Mouse (Mus musculus): ENCODE data around the gene Dtx1. TPM values are rescaled to one million over a fixed set of nuclear protein-coding genes. Genes with fewer than 3 reads are reported as not detected.

The Dtx1 gene
- polyA plus RNA-seq (2015; fragmentation: Nextera tagmentation; extraction: Ambion mirVana): 0.23 and 0.25 TPM in 2 replicates

- ATAC-seq (no peak), DNase-seq (no peak)
- H3K9ac ChIP-seq (replicated peaks): no peak within 1 kb of the TSS
- H3K4me3 ChIP-seq (ENCODE audit: low read depth, low read length): peak within 1 kb of the TSS; percentile 26
- H3K27me3 ChIP-seq (ENCODE audit: insufficient read depth, low read length): peaks cover 75% of the 10 kb centered on the region
- 38% methylated on average over 3 of the region's 3 CpGs for WGBS (ENCODE audit: insufficient replicate concordance)
- H3K4me1 ChIP-seq (ENCODE audit: insufficient read depth): no peaks in the 10 kb centered on the region
- H3K27ac ChIP-seq (ENCODE audit: low read depth): no peak within 1 kb of the TSS
- no peaks in the 10 kb centered on the region for H3K36me3 ChIP-seq (replicated peaks; ENCODE audit: insufficient read depth, low read length)
- peak within 1 kb of the TSS; percentile 33; the same call in 1 of the 2 replicates for H3K4me2 ChIP-seq (ENCODE audit: low read depth, low read length)
- TF ChIP-seq CTCF (IDR thresholded peaks at IDR 0.05; ENCODE audit: low read depth) (no peak), EP300 (IDR thresholded peaks at IDR 0.05; ENCODE audit: low read depth) (no peak)
- no peaks in the 10 kb centered on the region for H3K9me3 ChIP-seq (ENCODE audit: low read length)
Observed at GRCm38 (mm10) chr5:120711827-120712226, at the start of gene Dtx1. Gene Dtx1 (minus strand): TSS chr5:120711927.

GRCm38 (mm10) chr5:120754215-120754614 is 42.5 kb upstream of the Dtx1 start:
- Histone ChIP-seq H3K4me1 (ENCODE audit: insufficient read depth) (no peaks in the 10 kb centered on the region), H3K27me3 (ENCODE audit: insufficient read depth, low read length) (no peaks in the 10 kb centered on the region), H3K9ac (replicated peaks) (no peak overlapping the region), H3K4me3 (ENCODE audit: low read depth, low read length) (no peak overlapping the region), H3K9me3 (ENCODE audit: low read length) (no peaks in the 10 kb centered on the region), H3K27ac (ENCODE audit: low read depth) (no peak overlapping the region), H3K36me3 (replicated peaks; ENCODE audit: insufficient read depth, low read length) (no peaks in the 10 kb centered on the region), H3K4me2 (ENCODE audit: low read depth, low read length) (no peak overlapping the region)
- no peak for TF ChIP-seq CTCF (IDR thresholded peaks at IDR 0.05; ENCODE audit: low read depth)
- no peak for TF ChIP-seq EP300 (IDR thresholded peaks at IDR 0.05; ENCODE audit: low read depth)
- DNase-seq: no peak
- ATAC-seq: no peak
- 59% methylated on average over 4 of the region's 4 CpGs for WGBS (ENCODE audit: insufficient replicate concordance)

DNA sequence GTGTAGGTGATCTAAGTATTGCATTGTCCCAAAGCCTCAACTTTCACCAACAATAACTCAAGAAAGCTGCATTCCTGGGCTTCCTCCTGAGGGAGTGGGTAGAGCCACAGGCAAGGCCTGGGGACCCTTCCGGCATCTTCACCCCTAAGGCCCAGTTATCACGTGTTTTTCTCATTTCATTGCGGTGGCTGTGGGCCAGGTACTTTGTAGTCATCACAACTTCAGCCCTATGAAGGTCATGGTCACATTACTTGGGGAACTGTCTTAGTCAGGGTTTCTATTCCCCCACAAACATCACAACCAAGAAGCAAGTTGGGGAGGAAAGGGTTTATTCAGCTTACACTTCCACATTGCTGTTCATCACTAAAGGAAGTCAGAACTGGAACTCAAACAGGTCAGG is 41.1 kb upstream of the Dtx1 start:
- Histone ChIP-seq H3K4me1 (ENCODE audit: insufficient read depth) (no peaks in the 10 kb centered on the region), H3K9me3 (ENCODE audit: low read length) (no peaks in the 10 kb centered on the region), H3K9ac (replicated peaks) (no peak overlapping the region), H3K36me3 (replicated peaks; ENCODE audit: insufficient read depth, low read length) (no peaks in the 10 kb centered on the region), H3K27ac (ENCODE audit: low read depth) (no peak overlapping the region), H3K4me3 (ENCODE audit: low read depth, low read length) (no peak overlapping the region), H3K27me3 (ENCODE audit: insufficient read depth, low read length) (no peaks in the 10 kb centered on the region), H3K4me2 (ENCODE audit: low read depth, low read length) (no peak overlapping the region)
- ATAC-seq (no peak), DNase-seq (no peak)
- WGBS (ENCODE audit: insufficient replicate concordance): 75% methylated on average over 3 of the region's 3 CpGs
- TF ChIP-seq CTCF (IDR thresholded peaks at IDR 0.05; ENCODE audit: low read depth) (no peak), EP300 (IDR thresholded peaks at IDR 0.05; ENCODE audit: low read depth) (no peak)

DNA sequence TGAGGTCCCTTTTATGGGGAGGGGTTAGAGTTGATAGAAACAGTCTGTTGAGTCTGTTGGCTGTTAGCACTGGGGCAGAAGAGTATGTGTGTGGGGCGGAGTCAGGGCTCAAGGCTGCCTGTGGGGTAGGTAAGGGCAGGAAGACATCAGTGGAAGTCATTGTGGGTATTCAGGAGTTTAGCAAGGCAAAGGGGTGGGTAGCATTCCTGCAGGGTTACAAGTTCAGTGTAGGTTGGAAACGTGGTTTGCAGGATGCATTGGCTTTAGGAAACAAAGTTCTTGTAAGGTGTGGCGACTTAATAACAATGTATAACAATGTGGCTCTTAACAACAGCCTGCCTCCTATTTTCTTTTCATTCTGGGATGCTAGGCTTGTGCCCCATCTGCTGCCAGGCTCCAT is 39.5 kb upstream of the Dtx1 start:
- no peaks in the 10 kb centered on the region for H3K9me3 ChIP-seq (ENCODE audit: low read length)
- DNase-seq: no peak
- 74% methylated on average over 3 of the region's 3 CpGs for WGBS (ENCODE audit: insufficient replicate concordance)
- no peak overlapping the region for H3K4me3 ChIP-seq (ENCODE audit: low read depth, low read length)
- no peak for TF ChIP-seq EP300 (IDR thresholded peaks at IDR 0.05; ENCODE audit: low read depth)
- TF ChIP-seq CTCF (IDR thresholded peaks at IDR 0.05; ENCODE audit: low read depth): no peak
- no peak overlapping the region for H3K9ac ChIP-seq (replicated peaks)
- H3K4me2 ChIP-seq (ENCODE audit: low read depth, low read length): no peak overlapping the region
- no peak overlapping the region for H3K27ac ChIP-seq (ENCODE audit: low read depth)
- H3K4me1 ChIP-seq (ENCODE audit: insufficient read depth): no peaks in the 10 kb centered on the region
- H3K27me3 ChIP-seq (ENCODE audit: insufficient read depth, low read length): no peaks in the 10 kb centered on the region
- no peaks in the 10 kb centered on the region for H3K36me3 ChIP-seq (replicated peaks; ENCODE audit: insufficient read depth, low read length)
- ATAC-seq: no peak

GRCm38 (mm10) chr5:120749688-120750087 is 38.0 kb upstream of the Dtx1 start, which contains the start of gene Oas2:
Gene Oas2 (minus strand): TSS chr5:120749853.
- peak within 1 kb of the TSS; percentile 53 for H3K4me2 ChIP-seq (ENCODE audit: low read depth, low read length)
- WGBS (ENCODE audit: insufficient replicate concordance): 31% methylated on average over 5 of the region's 5 CpGs

DNA sequence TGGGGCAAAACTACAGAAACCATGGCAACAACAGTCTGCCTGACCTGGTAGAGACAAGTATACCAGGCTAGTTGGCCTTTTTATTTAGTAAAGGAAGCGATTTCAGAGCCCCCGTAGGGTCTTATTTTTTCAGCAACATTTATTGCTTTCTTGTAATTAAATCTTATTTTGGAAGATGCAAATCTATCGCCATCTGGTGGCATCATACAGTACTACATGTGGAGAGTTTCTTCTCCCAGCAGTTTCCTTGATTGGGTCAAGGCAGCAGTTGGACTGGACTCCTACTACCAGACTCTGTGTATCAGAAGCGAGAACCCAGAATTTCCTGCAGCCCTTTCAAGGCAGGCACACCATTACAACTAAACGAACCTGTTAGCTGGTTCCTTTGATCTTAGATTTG is 34.7 kb upstream of the Dtx1 start:
- Histone ChIP-seq H3K9ac (replicated peaks) (no peak overlapping the region), H3K9me3 (ENCODE audit: low read length) (no peaks in the 10 kb centered on the region), H3K4me1 (ENCODE audit: insufficient read depth) (no peaks in the 10 kb centered on the region), H3K27me3 (ENCODE audit: insufficient read depth, low read length) (no peaks in the 10 kb centered on the region), H3K4me3 (ENCODE audit: low read depth, low read length) (no peak overlapping the region), H3K4me2 (ENCODE audit: low read depth, low read length) (no peak overlapping the region), H3K27ac (ENCODE audit: low read depth) (no peak overlapping the region), H3K36me3 (replicated peaks; ENCODE audit: insufficient read depth, low read length) (no peaks in the 10 kb centered on the region)
- ATAC-seq: no peak
- TF ChIP-seq EP300 (IDR thresholded peaks at IDR 0.05; ENCODE audit: low read depth): no peak
- peak; percentile 78 for TF ChIP-seq CTCF (IDR thresholded peaks at IDR 0.05; ENCODE audit: low read depth)
- WGBS (ENCODE audit: insufficient replicate concordance): 13% methylated on average over 5 of the region's 5 CpGs
- DNase-seq: peak; percentile 26

More at GRCm38 (mm10) chr5:120749688-120750087, 38.0 kb upstream of the Dtx1 start, which contains the start of gene Oas2:
- DNase-seq: peak; percentile 36
- Histone ChIP-seq H3K27me3 (ENCODE audit: insufficient read depth, low read length) (no peaks in the 10 kb centered on the region), H3K36me3 (replicated peaks; ENCODE audit: insufficient read depth, low read length) (no peaks in the 10 kb centered on the region), H3K9ac (replicated peaks) (peak within 1 kb of the TSS; percentile 3; the same call in 1 of the 2 replicates), H3K4me1 (ENCODE audit: insufficient read depth) (no peaks in the 10 kb centered on the region), H3K9me3 (ENCODE audit: low read length) (no peaks in the 10 kb centered on the region), H3K27ac (ENCODE audit: low read depth) (peak within 1 kb of the TSS; percentile 5; the same call in 1 of the 2 replicates), H3K4me3 (ENCODE audit: low read depth, low read length) (peak within 1 kb of the TSS; percentile 41)
- ATAC-seq: peak; percentile 66; the same call in 1 of the 2 replicates
- TF ChIP-seq CTCF (IDR thresholded peaks at IDR 0.05; ENCODE audit: low read depth): no peak
- TF ChIP-seq EP300 (IDR thresholded peaks at IDR 0.05; ENCODE audit: low read depth): no peak
